Mouse (Mus musculus) lung, postnatal 0 days (tissue): ENCODE data around the gene Ppp1r32.

Source experiments
- CTCF ChIP-seq: IDR thresholded peaks from 2 replicates; pipeline ENCODE4 v1.5.1; 2016; ENCODE audit warnings: antibody characterized with exemption, mild to moderate bottlenecking
- EP300 ChIP-seq: IDR thresholded peaks from 2 replicates; pipeline ENCODE4 v1.6.1; 2016; ENCODE audit warnings: antibody characterized with exemption, mild to moderate bottlenecking, control low read depth

DNA sequence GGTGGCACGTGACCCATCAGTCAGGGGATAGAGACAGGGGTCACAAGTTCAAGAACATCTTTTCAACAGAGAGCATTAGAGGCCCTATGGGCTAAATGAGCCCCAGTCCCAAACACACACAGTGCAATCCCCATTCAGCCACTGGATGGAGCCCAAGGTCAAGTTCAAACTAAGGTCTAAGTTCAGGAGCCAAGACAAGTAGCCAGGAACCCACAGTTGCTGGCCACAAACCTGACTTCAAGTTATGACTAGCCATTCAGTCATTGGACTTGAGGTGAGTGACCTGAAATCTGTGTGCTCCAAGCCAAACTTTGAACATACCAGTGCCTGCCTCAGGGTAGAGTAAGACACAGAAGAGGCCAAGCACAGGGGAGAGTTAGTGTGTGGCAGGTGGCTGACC is 45.2 kb downstream of the Ppp1r32 start:
- TF ChIP-seq CTCF (peak; percentile 56), EP300 (no peak)
